12 mouse cellular contexts compared by ENCODE assay signal in the genomic region with DNA sequence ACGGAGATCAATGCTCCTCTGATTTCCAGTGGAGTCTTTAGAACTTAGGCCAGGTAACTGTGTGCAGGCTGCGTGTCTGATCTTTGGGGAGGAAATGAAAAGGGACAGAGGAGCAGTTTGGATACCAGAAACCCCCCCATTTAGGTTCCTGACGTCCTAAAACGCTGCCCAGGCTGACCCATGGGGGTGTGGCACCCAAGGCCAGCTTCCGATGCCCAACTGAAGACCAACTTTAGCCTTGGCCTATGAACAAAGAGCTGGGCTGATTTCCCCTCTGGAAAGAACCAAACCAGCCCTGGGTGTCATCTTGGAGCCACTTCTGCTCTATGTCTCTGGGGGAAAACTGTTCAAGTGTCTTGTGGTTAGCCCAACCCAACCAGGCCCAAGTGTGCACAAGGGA. TPM values are rescaled to one million over a fixed set of nuclear protein-coding genes. Genes with fewer than 3 reads are reported as not detected.
"Had no signal": no experiment of that assay in that cellular context is flagged by ENCODE, and none has a peak within 500 bp of the region (broad histone marks: within the 10 kb centered on the region; RNA-seq: fewer than 3 reads in every experiment).

No protein-coding gene starts in this region.

- H3K4me1 ChIP-seq: liver, embryonic 15.5 days had no signal

- H3K4me2 ChIP-seq: liver, embryonic 15.5 days had no signal

- H3K9ac ChIP-seq: liver, embryonic 15.5 days; liver, postnatal 0 days; lung, embryonic 15.5 days; midbrain, embryonic 12.5 days; stomach, embryonic 15.5 days had no signal

- H3K27me3 ChIP-seq: lung, embryonic 15.5 days; midbrain, embryonic 12.5 days; stomach, embryonic 15.5 days had no signal

- H3K4me3 ChIP-seq: liver, embryonic 15.5 days; megakaryocyte, embryonic 14.5 days; midbrain, embryonic 12.5 days had no signal

- H3K36me3 ChIP-seq: liver, embryonic 15.5 days; lung, embryonic 15.5 days; midbrain, embryonic 12.5 days; stomach, embryonic 15.5 days had no signal

- H3K9me3 ChIP-seq: liver, embryonic 15.5 days; lung, embryonic 15.5 days; megakaryocyte, embryonic 14.5 days; midbrain, embryonic 12.5 days; stomach, embryonic 15.5 days had no signal

- H3K27ac ChIP-seq: liver, embryonic 15.5 days; lung, embryonic 15.5 days; macrophage; midbrain, embryonic 12.5 days; stomach, embryonic 15.5 days; stomach, postnatal 0 days had no signal

RNA-seq across cellular contexts. Expression of gene Gpr61, which starts 9.4 kb away (rescaled TPM):
- polyA plus RNA-seq: liver, postnatal 0 days; lung, adult 2 months; lung, postnatal 0 days; macrophage; spleen, adult 2 months; thymus, adult 2 months had no signal
